Mouse (Mus musculus) embryo, embryonic 10 days (tissue): ENCODE measurements around the gene Ttc30a1.

ENCODE experiments used
- DNase-seq: peaks from one replicate; pipeline ENCODE4 v3.0.0-alpha.2; 2015; ENCODE audit warnings: low spot score

The Ttc30a1 gene

DNA sequence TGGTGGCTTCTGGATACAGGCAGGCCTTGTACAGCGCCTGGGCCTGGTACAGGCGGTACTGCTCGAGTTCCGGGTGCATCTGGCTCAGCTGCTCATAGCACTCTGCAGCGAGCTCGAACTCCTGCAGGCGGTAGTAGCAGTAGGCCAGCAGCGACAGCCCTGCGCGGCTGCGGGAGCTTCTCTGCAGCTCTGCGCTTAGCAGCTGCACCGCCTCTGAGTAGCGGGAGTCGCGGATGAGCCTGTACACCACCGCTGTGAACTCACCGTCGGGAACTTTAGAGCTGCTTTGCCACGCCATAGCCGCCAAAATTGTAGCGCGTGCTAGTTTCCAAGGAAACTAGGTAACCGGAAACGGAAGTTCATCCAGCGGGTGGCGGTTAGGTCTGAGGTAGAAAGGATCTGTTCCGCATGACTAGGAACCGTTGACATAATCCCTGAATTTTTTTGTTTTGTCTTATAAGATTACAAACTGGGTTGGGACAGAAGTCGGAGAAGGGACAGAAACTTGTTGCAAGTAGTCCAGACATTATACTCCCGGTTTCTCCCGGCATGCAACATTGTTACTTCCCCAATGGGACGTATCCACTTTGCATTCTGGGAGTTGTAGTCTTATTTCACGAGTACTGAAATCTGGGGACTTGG lies at the start of gene Ttc30a1:
TSS of gene Ttc30a1 (minus strand) at position 528 of the 642 bp plus-strand sequence.
- peak; percentile 91 for DNase-seq

DNA sequence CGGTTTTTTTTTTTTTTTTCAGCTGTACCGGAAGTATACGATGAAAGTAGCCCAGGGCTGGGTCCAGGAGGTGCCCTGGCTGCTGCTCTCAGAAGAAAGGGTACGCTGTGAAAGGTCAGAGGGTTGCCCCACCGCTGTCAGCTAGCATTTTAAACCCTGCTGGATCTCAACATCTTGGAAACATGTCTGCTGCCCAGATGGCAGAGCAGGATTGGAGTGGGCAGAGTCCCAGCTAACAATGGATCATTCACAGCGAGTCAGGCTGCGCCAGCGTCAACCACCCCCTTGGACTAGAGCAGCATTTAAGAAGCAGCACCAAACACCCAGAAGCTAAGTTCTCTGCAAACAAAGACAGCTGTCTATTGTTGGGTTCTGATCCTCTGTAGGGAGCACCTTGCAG lies 48.3 kb upstream of the Ttc30a1 start:
- DNase-seq = peak; percentile 79

DNA sequence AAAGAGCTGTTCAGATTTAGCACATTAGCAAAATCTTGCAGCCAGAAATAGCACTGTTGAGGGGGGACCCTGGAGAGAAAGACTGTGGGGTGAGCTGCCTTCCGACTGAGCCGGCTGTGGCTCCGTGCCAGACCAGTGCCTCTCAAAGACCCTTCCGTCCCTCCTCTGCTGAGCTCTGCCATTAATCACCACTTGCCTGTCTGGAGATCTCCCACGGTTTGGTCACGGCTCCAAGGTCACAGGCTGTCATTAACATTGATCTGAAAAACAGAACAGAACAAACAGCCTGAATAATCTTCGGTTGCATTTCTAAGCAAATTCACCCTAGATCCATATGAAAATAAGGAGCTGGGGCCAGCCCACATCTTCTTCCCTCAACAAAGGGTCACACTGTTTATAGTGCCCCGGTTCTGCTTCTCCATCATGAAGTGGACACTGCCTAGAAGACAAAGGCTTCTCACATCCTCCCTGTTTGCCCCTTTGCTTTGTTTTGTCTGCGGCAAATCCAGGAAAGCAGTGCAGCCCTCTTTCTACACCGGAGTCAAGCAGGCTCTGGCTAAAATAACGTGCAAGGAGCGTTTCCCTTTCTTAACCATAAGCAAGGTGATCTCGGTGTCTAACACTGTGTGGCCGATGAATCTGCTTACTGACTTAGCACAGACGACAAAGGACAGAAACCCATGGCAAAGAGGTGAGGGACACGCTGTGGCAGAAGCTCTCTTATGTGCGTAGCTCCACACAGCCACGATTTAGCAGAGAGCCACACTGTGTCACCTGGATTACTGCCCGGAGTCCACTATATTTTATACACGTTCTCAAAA lies 47.5 kb upstream of the Ttc30a1 start:
- DNase-seq = peak; percentile 89

DNA sequence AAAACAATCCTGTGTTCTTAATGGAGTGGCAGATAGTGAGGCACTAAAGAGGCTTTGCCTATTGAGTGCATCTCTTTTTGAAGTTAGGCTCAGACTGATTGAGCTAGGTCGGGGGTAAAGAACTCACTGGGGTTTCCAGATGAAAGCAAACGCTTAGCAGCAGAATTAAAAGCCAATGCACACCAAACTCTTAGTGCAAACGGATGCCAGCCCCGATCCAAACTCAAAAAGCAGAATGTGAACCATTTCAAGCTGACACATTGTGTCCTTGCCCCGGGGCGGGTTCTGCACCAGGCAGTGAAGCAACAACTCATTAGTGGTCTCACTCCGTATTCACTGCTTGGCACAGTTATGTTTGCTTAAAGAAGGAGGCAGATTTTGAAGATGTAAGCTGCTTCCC lies 35.1 kb upstream of the Ttc30a1 start:
- DNase-seq = peak; percentile 55

DNA sequence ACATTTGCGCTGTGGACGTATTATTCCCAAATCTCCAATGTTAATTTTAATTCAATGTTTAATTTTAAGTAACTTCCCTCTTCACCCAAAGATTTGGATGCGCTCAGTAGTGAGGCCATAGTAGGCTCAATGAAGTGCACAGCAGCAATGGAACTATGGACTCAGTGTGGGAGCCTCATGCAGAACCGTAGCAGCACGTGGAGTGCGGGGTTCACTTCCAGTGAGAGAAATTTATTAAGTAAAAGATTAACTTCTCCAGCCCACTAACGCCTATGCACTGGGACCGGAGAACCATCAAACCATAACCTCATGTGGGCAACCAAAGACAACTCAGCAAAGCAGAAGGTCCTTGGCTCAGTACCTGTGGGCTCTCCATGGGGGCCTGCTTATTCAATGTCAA lies 34.4 kb upstream of the Ttc30a1 start:
- DNase-seq = no peak

DNA sequence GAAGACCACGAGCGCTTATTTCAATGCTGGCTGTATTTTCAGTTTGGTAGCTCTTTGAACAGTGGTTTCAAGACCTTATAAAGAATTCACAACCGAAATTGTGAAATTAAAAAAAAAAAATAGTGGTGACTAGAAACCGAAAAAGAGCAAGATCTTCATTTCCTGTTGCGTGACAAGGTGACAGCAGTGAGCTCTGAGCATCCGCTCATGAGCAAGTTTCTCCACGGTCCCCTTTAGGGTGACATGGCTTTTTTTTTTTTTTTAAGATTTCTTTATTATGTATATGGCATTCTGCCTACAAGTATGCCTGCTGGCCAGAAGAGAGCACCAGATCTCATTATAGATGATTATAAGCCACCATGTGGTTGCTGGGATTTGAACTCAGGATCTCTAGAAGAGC lies 33.7 kb upstream of the Ttc30a1 start:
- DNase-seq = no peak

DNA sequence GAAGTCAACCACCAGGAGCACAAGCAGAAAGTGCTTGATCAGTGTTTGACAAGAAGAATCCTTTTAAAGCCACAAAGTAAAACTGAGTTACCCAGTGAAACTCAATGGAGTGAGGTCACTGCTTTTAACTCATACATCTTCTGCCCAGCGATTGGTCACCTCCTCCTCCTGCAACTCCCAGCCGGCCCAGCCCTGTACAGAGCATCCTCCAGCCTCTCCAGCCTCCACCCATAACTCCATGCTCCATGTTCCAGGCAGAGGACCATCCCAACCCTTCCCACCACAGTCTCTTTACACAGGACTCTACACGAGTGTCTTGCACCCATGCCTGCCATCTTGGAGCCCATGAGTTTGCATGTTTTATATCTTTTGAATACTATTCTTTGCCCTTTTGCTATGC lies 32.9 kb upstream of the Ttc30a1 start:
- DNase-seq = no peak

DNA sequence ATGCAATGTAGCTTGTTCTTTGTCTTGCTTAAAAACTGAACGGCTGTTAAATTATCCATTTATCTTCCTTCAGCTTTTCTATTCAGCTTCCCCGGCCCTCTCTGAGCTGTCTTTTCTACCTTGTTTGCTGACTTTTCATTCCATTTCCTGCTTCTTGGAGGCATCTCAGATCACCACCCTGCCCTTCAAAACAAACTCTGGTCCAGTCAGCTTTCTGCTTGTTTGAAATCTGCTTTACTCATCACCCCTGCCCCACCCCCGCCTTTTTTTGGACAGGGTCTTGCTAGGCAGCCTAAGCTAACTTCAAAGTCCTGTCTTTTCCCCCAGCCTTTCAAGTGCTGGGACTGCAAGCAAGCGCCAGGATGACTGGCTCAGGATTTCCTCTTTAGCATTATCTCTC lies 24.4 kb upstream of the Ttc30a1 start:
- DNase-seq = peak; percentile 45

DNA sequence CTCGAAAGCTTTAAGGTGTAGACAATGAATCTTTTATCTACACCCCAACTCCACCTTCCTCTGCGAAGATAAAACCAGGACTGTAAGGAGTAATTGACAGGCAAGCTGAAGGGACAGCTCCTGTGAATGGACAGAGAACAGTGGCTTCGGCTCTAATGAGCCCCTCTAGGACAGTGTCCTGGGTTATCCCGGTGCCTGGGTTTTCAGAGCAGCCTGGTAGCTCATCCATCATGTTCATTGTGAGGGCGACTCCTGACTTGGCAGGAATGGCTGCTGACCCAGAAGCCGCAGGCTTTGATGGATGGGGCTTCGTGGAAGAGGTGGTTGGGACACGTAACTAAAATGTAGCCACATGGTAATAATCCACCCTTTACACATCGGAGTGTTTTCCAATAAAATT lies 21.1 kb upstream of the Ttc30a1 start:
- DNase-seq = peak; percentile 64

DNA sequence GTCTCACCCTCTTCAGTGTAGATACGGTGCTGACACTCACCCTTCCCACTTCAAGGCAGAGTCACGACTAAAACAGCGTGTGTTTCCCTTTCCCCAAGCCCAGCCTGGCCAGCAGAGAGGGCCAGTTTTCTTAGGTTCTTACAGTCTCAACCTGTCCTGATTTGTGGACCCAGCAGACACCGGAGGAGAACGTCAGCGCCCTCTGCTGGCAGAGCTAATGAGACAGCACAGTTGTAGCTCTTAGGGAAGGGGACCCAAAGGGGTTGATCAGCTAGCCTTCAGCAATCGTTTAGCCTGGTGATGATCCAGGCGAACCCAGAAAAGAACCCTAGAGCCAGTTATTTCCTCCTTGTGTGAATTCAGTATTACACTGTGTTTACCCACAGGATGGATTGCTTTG lies 19.6 kb upstream of the Ttc30a1 start:
- DNase-seq = peak; percentile 82

DNA sequence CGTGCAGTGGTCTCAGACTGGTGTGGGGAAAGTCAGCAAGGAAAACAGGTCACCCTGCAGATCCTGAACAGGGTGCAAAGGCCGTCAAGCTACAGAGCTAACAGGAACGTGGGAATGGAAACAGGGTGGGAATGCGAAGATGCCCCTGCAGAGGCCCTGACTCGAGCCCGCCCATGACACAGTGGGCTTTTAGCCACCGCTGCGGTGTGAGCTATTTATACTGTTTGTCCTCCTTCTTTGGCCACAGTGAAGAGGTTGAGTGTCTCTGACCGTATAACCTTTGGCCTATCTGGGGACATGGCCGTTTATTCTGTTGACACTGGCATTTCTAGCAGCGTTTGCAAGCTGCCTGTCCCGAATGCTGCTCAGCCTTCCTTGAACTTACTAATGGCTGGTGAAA lies 17.9 kb upstream of the Ttc30a1 start:
- peak; percentile 62 for DNase-seq

DNA sequence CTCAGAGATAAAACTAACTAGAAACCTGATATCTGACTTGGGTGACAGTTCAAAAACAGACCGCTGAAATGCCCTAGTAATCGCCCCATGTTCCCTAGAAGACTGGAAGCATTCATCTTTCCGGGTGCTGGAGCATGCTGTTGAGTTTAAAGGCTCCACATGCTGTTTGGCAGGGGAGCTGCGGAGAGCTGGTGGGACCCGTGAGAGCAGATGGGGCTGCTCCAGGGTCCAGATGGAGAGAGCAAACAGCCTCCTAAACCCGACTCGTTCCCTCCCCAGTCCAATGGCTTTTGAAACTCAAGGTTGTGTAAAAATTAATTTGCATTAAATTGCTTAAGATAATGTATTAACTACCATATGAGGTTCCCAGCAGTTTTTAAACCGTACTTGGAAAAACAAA lies 16.9 kb upstream of the Ttc30a1 start:
- peak; percentile 47 for DNase-seq

DNA sequence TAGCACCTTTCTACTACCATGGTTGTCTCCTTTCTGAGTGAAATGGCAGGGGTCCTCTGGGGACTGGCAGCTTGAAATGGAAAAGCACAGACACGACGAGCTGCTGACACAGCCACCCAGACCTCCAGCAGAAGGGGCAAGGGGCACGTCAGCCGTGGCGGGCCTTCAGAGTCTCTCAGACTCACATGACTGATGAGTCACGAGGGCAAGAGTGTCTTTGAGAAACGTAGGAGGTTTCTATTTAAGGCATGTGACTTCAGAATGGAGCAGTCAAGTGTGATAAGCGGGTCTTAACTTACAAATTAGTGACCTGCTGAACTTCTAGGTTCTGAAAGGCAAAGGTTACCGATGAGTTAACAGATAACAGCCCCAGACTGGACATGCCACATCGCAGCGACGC lies 16.0 kb upstream of the Ttc30a1 start:
- peak; percentile 70 for DNase-seq

DNA sequence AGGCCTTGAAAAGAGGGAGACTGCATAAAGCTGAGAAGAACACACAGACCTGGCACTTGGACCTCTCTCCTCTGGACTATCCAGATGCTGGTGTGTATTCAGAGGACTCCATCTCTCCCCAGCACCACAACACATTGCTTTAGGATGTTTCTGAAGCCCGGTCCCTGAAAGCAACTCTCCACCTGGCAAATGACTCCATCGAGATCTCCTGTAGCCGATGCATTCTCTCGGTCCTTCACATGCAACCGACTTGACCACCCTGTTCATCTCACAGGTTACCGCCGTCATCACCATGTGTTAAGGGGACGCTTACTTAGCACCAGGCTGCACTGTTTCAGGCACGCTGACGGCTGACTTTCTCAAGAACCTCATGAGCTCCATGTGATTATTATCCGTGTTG lies 13.1 kb upstream of the Ttc30a1 start:
- no peak for DNase-seq

DNA sequence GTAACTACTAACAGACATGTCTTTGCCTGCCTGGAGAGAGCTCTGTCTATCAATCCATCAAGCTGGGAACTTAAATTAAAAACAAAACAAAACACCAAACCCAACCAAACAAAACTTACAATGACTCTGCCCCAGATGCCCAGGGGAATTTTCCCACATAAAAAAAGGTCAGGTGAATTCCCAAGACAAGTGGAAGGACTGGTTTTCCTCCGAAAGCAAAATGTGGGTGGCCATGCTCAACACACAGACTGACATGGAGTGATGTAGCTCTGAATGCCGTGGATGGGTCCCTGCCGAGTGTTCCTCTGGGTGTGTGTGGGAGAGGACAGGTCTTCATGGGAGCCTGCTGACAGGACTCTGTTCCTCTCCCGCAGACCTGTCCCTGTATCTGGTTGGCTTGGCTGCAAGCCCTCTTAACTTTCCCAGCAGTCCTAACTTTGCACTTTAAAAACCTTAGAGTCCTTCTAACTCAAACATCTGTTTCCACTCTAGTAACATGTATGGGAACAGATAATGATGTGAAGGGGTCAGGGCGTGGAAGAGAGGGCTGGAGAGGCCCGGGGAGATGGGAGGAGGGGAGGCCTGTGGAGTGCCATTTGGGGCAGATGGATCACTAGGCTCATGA lies 9.9 kb upstream of the Ttc30a1 start:
- peak; percentile 68 for DNase-seq

DNA sequence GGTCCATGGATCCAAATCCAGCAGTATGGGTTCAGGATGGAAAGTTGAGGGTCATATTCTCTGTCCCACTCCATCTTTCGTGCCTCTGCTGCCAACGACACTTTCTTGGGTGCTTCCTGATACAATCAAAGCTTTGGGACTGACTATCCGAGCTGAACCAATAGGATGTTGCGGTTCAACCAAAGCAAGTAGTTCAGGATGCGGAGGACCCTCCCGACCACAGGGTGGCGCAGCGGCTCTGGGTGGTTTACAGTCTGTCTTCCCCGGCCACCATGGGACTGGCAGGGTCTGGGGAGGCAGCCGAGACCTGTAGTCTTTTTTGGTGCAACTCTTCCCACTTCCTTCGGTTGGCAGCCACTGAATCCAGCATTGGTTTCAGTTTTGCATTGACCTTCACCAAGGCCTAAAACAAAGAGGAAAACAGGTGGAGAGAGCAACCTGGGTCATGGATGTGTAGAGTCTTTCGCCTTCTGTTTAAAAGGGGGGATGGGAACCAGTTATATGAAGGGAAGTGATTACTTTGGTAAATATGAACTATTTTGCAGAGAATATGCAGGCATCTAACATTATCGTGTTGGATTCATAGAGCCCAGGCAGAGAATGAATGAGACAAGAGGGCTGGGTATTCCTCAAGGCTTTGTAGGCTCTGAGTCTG lies 9.2 kb upstream of the Ttc30a1 start:
- DNase-seq = peak; percentile 87

DNA sequence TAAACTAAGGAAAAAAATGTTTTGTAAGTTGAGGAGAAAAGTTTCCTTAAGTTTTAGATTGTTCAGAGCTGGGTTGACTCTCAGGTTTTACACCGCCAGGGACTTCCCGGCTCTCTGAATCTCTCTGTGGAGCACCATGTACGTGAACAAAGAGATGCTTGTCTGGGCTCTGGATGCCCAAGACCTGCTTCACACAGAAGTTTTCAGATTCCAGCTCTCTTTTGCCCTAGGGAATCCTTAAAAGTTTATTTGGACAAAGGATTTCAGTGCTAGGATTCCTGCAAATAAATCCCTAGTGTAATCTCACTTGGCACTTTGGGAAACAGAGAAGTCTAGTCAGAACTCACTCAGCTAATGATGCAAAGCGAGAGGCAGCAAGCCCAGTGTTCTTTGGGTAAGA lies 7.9 kb upstream of the Ttc30a1 start:
- DNase-seq = peak; percentile 45

DNA sequence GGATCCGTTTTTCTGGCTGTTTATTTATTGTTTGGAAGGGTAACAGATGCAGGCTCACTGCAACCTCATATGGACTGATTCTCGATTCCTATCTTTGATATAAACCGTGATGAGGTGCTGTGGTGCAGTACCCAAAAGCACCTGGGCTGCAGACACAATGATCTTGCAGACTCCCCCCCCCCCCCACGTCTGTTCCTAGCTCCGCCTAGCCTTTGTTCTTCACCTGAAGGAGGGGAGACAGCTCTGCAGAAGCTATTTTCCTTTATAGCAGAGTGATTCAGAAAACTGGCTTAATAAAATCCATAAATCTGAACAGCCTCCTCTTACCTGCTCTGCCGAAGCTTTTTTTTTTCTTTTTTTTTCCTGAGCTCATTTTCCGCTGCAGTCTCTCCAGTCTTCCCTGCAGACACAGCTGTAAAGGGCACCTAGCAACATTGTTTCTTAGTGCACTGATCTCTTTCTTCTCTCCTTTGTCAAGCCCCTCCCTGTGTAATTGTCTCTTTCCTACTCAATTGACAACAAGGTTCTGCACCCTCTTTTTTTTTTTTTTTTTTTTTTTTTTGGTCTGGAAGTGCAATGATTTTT lies 7.1 kb upstream of the Ttc30a1 start:
- DNase-seq = no peak

DNA sequence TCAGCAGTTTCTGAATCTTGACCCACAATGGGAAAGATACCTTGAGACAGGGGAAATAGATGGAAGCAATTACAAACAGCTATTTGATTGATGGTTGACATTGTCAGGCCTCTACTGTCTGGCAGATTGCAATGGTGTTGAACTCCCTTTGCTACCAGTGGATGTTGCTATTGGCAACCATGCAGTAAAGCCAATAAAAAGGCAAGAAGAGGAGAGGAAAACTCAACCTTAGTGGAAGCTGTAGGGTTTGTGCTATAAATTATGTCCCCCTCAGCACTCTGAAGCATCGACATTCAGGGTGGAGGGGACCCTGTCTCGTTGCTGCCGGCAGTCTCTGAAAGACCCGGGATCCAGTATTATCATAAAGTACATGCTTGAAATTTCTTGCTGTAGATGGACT lies 6.6 kb upstream of the Ttc30a1 start:
- DNase-seq = no peak

DNA sequence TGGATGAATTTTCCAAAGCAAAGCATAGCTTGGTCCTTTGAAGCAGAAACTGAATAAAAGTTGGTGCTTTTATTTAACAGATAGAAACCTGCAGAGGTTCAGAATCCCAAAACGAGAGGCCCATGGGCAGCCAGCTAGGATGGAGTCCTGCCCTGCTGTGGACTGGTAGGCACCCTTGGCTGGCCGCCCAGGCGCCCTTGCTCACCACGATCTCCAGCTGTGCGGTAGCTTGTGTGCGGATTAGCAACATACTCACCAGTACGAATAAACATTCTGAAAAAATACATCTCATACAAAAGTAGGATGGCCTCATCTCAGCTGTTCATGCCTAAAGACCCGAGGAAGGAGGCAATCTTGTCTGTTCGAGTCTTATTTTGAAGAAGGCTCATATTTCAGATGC lies 6.0 kb upstream of the Ttc30a1 start:
- DNase-seq = no peak

DNA sequence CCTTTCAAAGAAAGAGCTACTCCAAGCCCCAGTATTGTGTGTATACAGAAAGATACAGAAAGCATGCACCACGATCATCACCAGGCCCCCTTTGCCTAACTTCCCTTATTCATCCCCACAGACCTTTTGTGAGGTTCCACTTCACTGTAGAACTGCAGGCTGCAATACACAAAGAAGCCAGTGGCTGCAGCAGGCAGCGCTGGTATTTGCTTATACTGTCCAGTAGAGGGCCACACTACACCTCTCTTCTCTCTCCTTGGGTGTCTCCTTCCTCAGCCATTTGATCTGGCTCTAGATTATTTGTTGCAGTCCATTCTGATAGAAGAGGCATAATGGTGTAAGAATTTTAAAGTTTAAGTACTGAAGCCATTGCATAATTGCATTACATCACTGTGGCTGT lies 3.4 kb upstream of the Ttc30a1 start:
- peak; percentile 91 for DNase-seq

DNA sequence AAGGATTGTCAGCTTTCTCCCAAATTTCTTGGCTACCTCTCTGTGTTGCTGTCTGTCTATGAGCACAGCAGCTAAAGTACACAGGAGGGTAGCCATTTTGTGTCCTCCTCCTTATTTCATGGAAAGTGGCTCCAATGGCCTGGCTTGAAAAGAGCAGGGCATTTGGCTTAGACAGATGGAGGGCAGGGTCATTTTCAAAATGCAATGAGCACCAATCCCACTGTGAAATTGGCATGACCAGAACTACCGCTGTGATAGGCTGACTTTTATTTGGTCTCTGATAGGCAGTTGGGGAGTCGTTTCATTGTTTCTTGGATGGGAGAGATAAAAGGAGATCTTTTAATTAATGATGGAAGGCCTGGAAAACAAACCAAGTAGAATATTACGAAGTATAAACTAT lies 2.1 kb upstream of the Ttc30a1 start:
- DNase-seq = no peak
